Mouse (Mus musculus): ENCODE data around the gene Frmpd3.

Gene Frmpd3

GRCm38 (mm10) chrX:140456279-140456731 lies 114.2 kb downstream of the Frmpd3 start, which contains the start of gene Prps1:
Gene Prps1 (plus strand): TSS chrX:140456613.
- peak; percentile 91 for DNase-seq (ENCODE audit: low read depth, low spot score)

GRCm38 (mm10) chrX:140456751-140457491 lies 114.9 kb downstream of the Frmpd3 start:
- peak; percentile 32 for DNase-seq (ENCODE audit: low read depth, low spot score)

GRCm38 (mm10) chrX:140457502-140457901 lies 115.4 kb downstream of the Frmpd3 start:
- peak; percentile 14 for DNase-seq (ENCODE audit: low read depth, low spot score)

- no peak for DNase-seq (ENCODE audit: low read depth, low spot score)
Observed at GRCm38 (mm10) chrX:140478231-140478630, 136.2 kb downstream of the Frmpd3 start.

- DNase-seq (ENCODE audit: low read depth, low spot score), result peak; percentile 56
Observed at GRCm38 (mm10) chrX:140479171-140479570, 137.1 kb downstream of the Frmpd3 start.

All from CD4-positive helper T cell, adult 2 months (primary cell).